In the genomic region with DNA sequence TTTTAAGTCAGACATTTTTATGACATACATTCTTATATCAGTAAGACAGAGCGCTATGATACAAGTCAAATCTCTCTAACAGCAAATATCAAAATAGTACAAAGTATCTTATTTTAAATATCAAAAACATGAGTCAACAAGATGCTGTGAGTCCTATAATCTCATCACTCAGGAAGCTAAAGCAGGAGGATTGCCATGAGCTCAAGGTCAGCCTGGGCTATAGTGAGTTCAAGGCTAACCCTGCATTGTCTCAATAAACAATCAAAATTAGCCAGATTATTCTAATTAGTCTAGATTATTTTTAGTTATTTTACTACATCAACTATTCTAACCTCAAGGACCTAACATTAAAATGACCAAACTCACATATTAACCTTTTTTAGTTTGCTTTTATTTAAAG, we compare ENCODE assay signal across 39 mouse cellular contexts. TPM values are rescaled to one million over a fixed set of nuclear protein-coding genes. Genes with fewer than 3 reads are reported as not detected.
"Had no signal": no experiment of that assay in that cellular context is flagged by ENCODE, and none has a peak within 500 bp of the region (broad histone marks: within the 10 kb centered on the region; RNA-seq: fewer than 3 reads in every experiment).

No protein-coding gene starts in this region.

- H3K4me1 ChIP-seq: liver, embryonic 13.5 days had no signal

- H3K4me2 ChIP-seq: heart, embryonic 12.5 days; hindbrain, embryonic 12.5 days; hindbrain, embryonic 14.5 days; intestine, embryonic 15.5 days; limb, embryonic 12.5 days; liver, embryonic 11.5 days; liver, embryonic 13.5 days had no signal

- DNase-seq: gastrocnemius, postnatal 10 days; gastrocnemius, postnatal 25 days; heart, postnatal 10 days; heart, postnatal 4 days; kidney, adult 18-20 months; kidney, adult 8-10 months; kidney, postnatal 10 days; kidney, postnatal 25 days; kidney, postnatal 4 days; liver; liver, embryonic 13.5 days had no signal

- H3K36me3 ChIP-seq: heart, embryonic 10.5 days; heart, embryonic 12.5 days; hindbrain, embryonic 10.5 days; hindbrain, embryonic 12.5 days; intestine, embryonic 15.5 days; limb, embryonic 10.5 days; limb, embryonic 12.5 days; liver, embryonic 13.5 days had no signal

- H3K27ac ChIP-seq: heart, embryonic 10.5 days; hindbrain, embryonic 10.5 days; hindbrain, embryonic 12.5 days; hindbrain, embryonic 14.5 days; intestine, embryonic 15.5 days; layer of hippocampus, adult 2 months; left cerebral cortex, adult 2 months; limb, embryonic 10.5 days; limb, embryonic 12.5 days; liver, embryonic 13.5 days had no signal

- H3K9me3 ChIP-seq: heart, embryonic 10.5 days; hindbrain, embryonic 12.5 days; intestine, embryonic 15.5 days; limb, embryonic 10.5 days; limb, embryonic 12.5 days; liver, embryonic 13.5 days had no signal

- H3K9ac ChIP-seq: heart, embryonic 12.5 days; hindbrain, embryonic 12.5 days; hindbrain, embryonic 14.5 days; intestine, embryonic 15.5 days; limb, embryonic 12.5 days; liver, embryonic 13.5 days had no signal

- H3K4me3 ChIP-seq: heart, embryonic 10.5 days; heart, embryonic 12.5 days; hindbrain, embryonic 10.5 days; hindbrain, embryonic 12.5 days; intestine, embryonic 15.5 days; layer of hippocampus, adult 2 months; left cerebral cortex, adult 2 months; limb, embryonic 10.5 days; limb, embryonic 12.5 days; liver, embryonic 13.5 days had no signal

RNA-seq across cellular contexts. Expression of gene Ikzf3, which starts 2.4 kb away (rescaled TPM):
- total RNA-seq: granulocyte monocyte progenitor cell, adult 5-6 weeks; layer of hippocampus, postnatal 10 days; left cerebral cortex, postnatal 36 days had no signal
- polyA plus RNA-seq: heart, embryonic 14.5 days; hindbrain, embryonic 12.5 days; limb, embryonic 10.5 days had no signal

RNA-seq across cellular contexts. Expression of gene Zpbp2, which starts 7.5 kb away (rescaled TPM):
- total RNA-seq: gastrocnemius, adult 18-20 months; gastrocnemius, postnatal 10 days; gastrocnemius, postnatal 25 days; gastrocnemius, postnatal 4 days; heart, adult 8-10 months; heart, postnatal 10 days; heart, postnatal 25 days; layer of hippocampus, adult 2 months; layer of hippocampus, postnatal 10 days; layer of hippocampus, postnatal 25 days; left cerebral cortex, adult 2 months; left cerebral cortex, postnatal 14 days had no signal
- polyA plus RNA-seq: hindbrain, embryonic 14.5 days; limb, embryonic 12.5 days had no signal

RNA-seq across cellular contexts. Expression of gene Lrrc3c, which starts 54.7 kb away (rescaled TPM):
- total RNA-seq: gastrocnemius, adult 18-20 months; gastrocnemius, postnatal 10 days; gastrocnemius, postnatal 25 days; gastrocnemius, postnatal 4 days; granulocyte monocyte progenitor cell, adult 5-6 weeks; heart, adult 8-10 months; heart, postnatal 10 days; heart, postnatal 25 days; heart, postnatal 4 days; layer of hippocampus, adult 2 months; layer of hippocampus, postnatal 10 days; layer of hippocampus, postnatal 25 days; left cerebral cortex, adult 2 months; left cerebral cortex, postnatal 14 days; left cerebral cortex, postnatal 36 days had no signal
- polyA plus RNA-seq: heart, embryonic 10.5 days; heart, embryonic 12.5 days; heart, embryonic 14.5 days; heart, embryonic 16.5 days; hindbrain, embryonic 10.5 days; hindbrain, embryonic 12.5 days; hindbrain, embryonic 14.5 days; hindbrain, embryonic 16.5 days; inflammation-experienced regulatory T-cells, adult 6 months; intestine, embryonic 15.5 days; intestine, postnatal 0 days; kidney, embryonic 14.5 days; kidney, embryonic 16.5 days; limb, embryonic 10.5 days; limb, embryonic 12.5 days; limb, embryonic 14.5 days; liver, embryonic 11.5 days; liver, embryonic 13.5 days had no signal
